In genomic region chr7:80340793-80341192, GRCm38 (mm10) we compare ENCODE assay signal across 8 mouse cellular contexts. TPM values are rescaled to one million over a fixed set of nuclear protein-coding genes. Genes with fewer than 3 reads are reported as not detected.
DNase-seq lines count a peak whose midpoint lies in the region; ATAC-seq and TF ChIP-seq lines count a peak whose summit lies in the region.

Gene Unc45a, minus strand, starts transcription at chr7:80341005.

- peak; percentile 76 for ATAC-seq in erythroid progenitor cell, adult 5-6 weeks (replicated peaks; ENCODE audit: low FRiP score, poor library complexity, severe bottlenecking)
- ATAC-seq in heart, embryonic 12.5 days (ENCODE audit: insufficient number of reproducible peaks, low FRiP score): peak; percentile 68
- ATAC-seq in kidney, embryonic 15.5 days (replicated peaks; ENCODE audit: low FRiP score): peak; percentile 65
- ATAC-seq in monocyte, adult 5-6 weeks (replicated peaks; ENCODE audit: insufficient number of reproducible peaks, low FRiP score, low TSS enrichment, poor library complexity, severe bottlenecking): peak; percentile 53
- ATAC-seq in stomach, embryonic 14.5 days (ENCODE audit: insufficient number of reproducible peaks, insufficient read depth, low FRiP score, low read depth): peak; percentile 62

- H3K9me3 ChIP-seq in CH12.LX (replicated peaks; ENCODE audit: low read length): peaks cover 5% of the 10 kb centered on the region
- 0 out of 2 replicates have a peak, but pooled peaks cover 4% of the 10 kb centered on the region for H3K9me3 ChIP-seq in heart, embryonic 12.5 days (replicated peaks)
- H3K9me3 ChIP-seq in kidney, embryonic 15.5 days (replicated peaks): no peaks in the 10 kb centered on the region
- no peaks in the 10 kb centered on the region for H3K9me3 ChIP-seq in stomach, embryonic 14.5 days (ENCODE audit: control insufficient read depth, low read depth, low read length)

- DNase-seq in CH12.LX (ENCODE audit: extremely low read depth): peak; percentile 82
- DNase-seq in liver, adult 2 months (ENCODE audit: extremely low read depth, low read depth, low spot score): peak; percentile 73

- peak; percentile 78 for TF ChIP-seq RAD21 in CH12.LX (IDR thresholded peaks at IDR 0.05; ENCODE audit: low read depth, low read length)

- peak within 1 kb of the TSS; percentile 82 for H3K27ac ChIP-seq in CH12.LX (ENCODE audit: insufficient read depth, low read depth)
- H3K27ac ChIP-seq in brown adipose tissue, adult 24 weeks (replicated peaks; ENCODE audit: low read depth, low read length): peak within 1 kb of the TSS; percentile 79
- H3K27ac ChIP-seq in heart, embryonic 12.5 days (ENCODE audit: poor library complexity, severe bottlenecking): peak within 1 kb of the TSS; percentile 78
- peak within 1 kb of the TSS; percentile 93 for H3K27ac ChIP-seq in kidney, embryonic 15.5 days
- peak within 1 kb of the TSS; percentile 68 for H3K27ac ChIP-seq in liver, adult 2 months (replicated peaks; ENCODE audit: insufficient read depth, low read depth, low read length)
- H3K27ac ChIP-seq in stomach, embryonic 14.5 days (ENCODE audit: low read length): peak within 1 kb of the TSS; percentile 89

- no peak for TF ChIP-seq EP300 in CH12.LX (IDR thresholded peaks at IDR 0.05; ENCODE audit: low read length)

- TF ChIP-seq CTCF in CH12.LX (conservative IDR thresholded peaks at IDR 0.05 in 1 of 2, IDR thresholded peaks at IDR 0.05 in 1 of 2; ENCODE audit: low read depth in 2 of 2, low read length in 2 of 2): peak; percentile 12 to 92; a peak in 3 of 4 replicates
- peak; percentile 84 for TF ChIP-seq CTCF in liver, adult 2 months (IDR thresholded peaks at IDR 0.05; ENCODE audit: low read depth, low read length)

- no peaks in the 10 kb centered on the region for H3K79me2 ChIP-seq in CH12.LX (replicated peaks; ENCODE audit: control insufficient read depth, extremely low read depth, insufficient read depth, poor library complexity, severe bottlenecking)
- H3K79me2 ChIP-seq in liver, adult 2 months (ENCODE audit: control insufficient read depth, insufficient read depth, low read length): no peaks in the 10 kb centered on the region

- dilution Hi-C loops in CH12.LX (cut with MboI; ENCODE audit: extremely low pct_ligation_motif_present, extremely low pct_unique_long_range_greater_than_20kb, low sequenced_read_pairs): no loop called here

- H3K27me3 ChIP-seq in CH12.LX (replicated peaks): peaks cover 15% of the 10 kb centered on the region
- no peaks in the 10 kb centered on the region for H3K27me3 ChIP-seq in heart, embryonic 12.5 days (replicated peaks)
- no peaks in the 10 kb centered on the region for H3K27me3 ChIP-seq in kidney, embryonic 15.5 days
- H3K27me3 ChIP-seq in liver, adult 2 months (ENCODE audit: control insufficient read depth, insufficient read depth, low read length): no peaks in the 10 kb centered on the region
- no peaks in the 10 kb centered on the region for H3K27me3 ChIP-seq in stomach, embryonic 14.5 days (ENCODE audit: control insufficient read depth, insufficient read depth, low read length)

- H3K36me3 ChIP-seq in CH12.LX (replicated peaks in 1 of 2; ENCODE audit: control insufficient read depth in 1 of 2, insufficient read depth in 1 of 2, low read length in 1 of 2): peaks cover 15 to 32% of the 10 kb centered on the region in 2 experiments
- H3K36me3 ChIP-seq in heart, embryonic 12.5 days: peaks cover 24% of the 10 kb centered on the region
- peaks cover 32% of the 10 kb centered on the region for H3K36me3 ChIP-seq in kidney, embryonic 15.5 days
- H3K36me3 ChIP-seq in liver, adult 2 months (ENCODE audit: control insufficient read depth, insufficient read depth, low read length): 0 out of 2 replicates have a peak, but pooled peaks cover 3% of the 10 kb centered on the region
- peaks cover 10% of the 10 kb centered on the region for H3K36me3 ChIP-seq in stomach, embryonic 14.5 days (ENCODE audit: control insufficient read depth, insufficient read depth, low read length)

- WGBS in heart, embryonic 12.5 days: 2% methylated on average over 11 of the region's 11 CpGs
- 1% methylated on average over 11 of the region's 11 CpGs for WGBS in kidney, embryonic 15.5 days
- under 1% methylated on average over 11 of the region's 11 CpGs for WGBS in liver, adult 2 months
- 5% methylated on average over 11 of the region's 11 CpGs for WGBS in stomach, embryonic 14.5 days

- H3K9ac ChIP-seq in CH12.LX (ENCODE audit: insufficient read depth, low read depth): peak within 1 kb of the TSS; percentile 67
- H3K9ac ChIP-seq in heart, embryonic 12.5 days: peak within 1 kb of the TSS; percentile 83
- H3K9ac ChIP-seq in kidney, embryonic 15.5 days: peak within 1 kb of the TSS; percentile 58
- H3K9ac ChIP-seq in liver, adult 2 months (ENCODE audit: low read depth, low read length): peak within 1 kb of the TSS; percentile 77
- peak within 1 kb of the TSS; percentile 34 for H3K9ac ChIP-seq in stomach, embryonic 14.5 days (replicated peaks; ENCODE audit: low read depth, low read length)

- H3K4me3 ChIP-seq in CH12.LX (replicated peaks in 1 of 3; ENCODE audit: low read depth in 2 of 3, low read length in 2 of 3, poor library complexity in 1 of 3): peak within 1 kb of the TSS; percentile 63 to 87 (median 67)
- H3K4me3 ChIP-seq in brown adipose tissue, adult 24 weeks (ENCODE audit: insufficient read depth, low read depth, low read length): peak within 1 kb of the TSS; percentile 91
- peak within 1 kb of the TSS; percentile 79 for H3K4me3 ChIP-seq in heart, embryonic 12.5 days
- peak within 1 kb of the TSS; percentile 77 for H3K4me3 ChIP-seq in kidney, embryonic 15.5 days (replicated peaks)
- peak within 1 kb of the TSS; percentile 82 for H3K4me3 ChIP-seq in liver, adult 2 months (ENCODE audit: insufficient read depth, low read depth, low read length)
- peak within 1 kb of the TSS; percentile 48 for H3K4me3 ChIP-seq in stomach, embryonic 14.5 days (ENCODE audit: low read depth, low read length)

- H3K4me1 ChIP-seq in CH12.LX (ENCODE audit: control insufficient read depth in 1 of 2, insufficient read depth in 2 of 2): peaks cover 16 to 45% of the 10 kb centered on the region in 2 experiments
- H3K4me1 ChIP-seq in brown adipose tissue, adult 24 weeks (ENCODE audit: control insufficient read depth, insufficient read depth, insufficient read length, low read length): peaks cover 8% of the 10 kb centered on the region
- H3K4me1 ChIP-seq in heart, embryonic 12.5 days (replicated peaks): peaks cover 43% of the 10 kb centered on the region
- H3K4me1 ChIP-seq in kidney, embryonic 15.5 days: peaks cover 42% of the 10 kb centered on the region
- peaks cover 7% of the 10 kb centered on the region for H3K4me1 ChIP-seq in liver, adult 2 months (ENCODE audit: control insufficient read depth, insufficient read depth, low read length)
- peaks cover 23% of the 10 kb centered on the region; the same call in 1 of the 2 replicates for H3K4me1 ChIP-seq in stomach, embryonic 14.5 days (ENCODE audit: control insufficient read depth, insufficient read depth, low read length)

- no peak for TF ChIP-seq POLR2A in CH12.LX (IDR thresholded peaks at IDR 0.05; ENCODE audit: low read depth, low read length)
- TF ChIP-seq POLR2A in liver, adult 2 months (IDR thresholded peaks at IDR 0.05; ENCODE audit: extremely low read depth, insufficient read depth, low read length): no peak

- in situ Hi-C loops in CH12.LX (cut with MboI; ENCODE audit: low pct_ligation_motif_present, low pct_unique_long_range_greater_than_20kb, low sequenced_read_pairs): loop anchor here (5.0 kb wide), 1 partner anchor 37 kb away; no protein-coding TSS in a partner anchor

- H3K4me2 ChIP-seq in CH12.LX (ENCODE audit: insufficient read depth, low read depth, poor library complexity, severe bottlenecking): peak within 1 kb of the TSS; percentile 88
- H3K4me2 ChIP-seq in heart, embryonic 12.5 days: peak within 1 kb of the TSS; percentile 89
- H3K4me2 ChIP-seq in kidney, embryonic 15.5 days: peak within 1 kb of the TSS; percentile 87
- peak within 1 kb of the TSS; percentile 78 for H3K4me2 ChIP-seq in stomach, embryonic 14.5 days (replicated peaks; ENCODE audit: low read depth, low read length)

TF ChIP-seq in CH12.LX, 34 proteins besides CTCF, POLR2A, EP300 and RAD21 (continues in another document):
- 0 out of 2 replicates have a peak, but pooled peaks have one; percentile 42 for TF ChIP-seq CHD1 (IDR thresholded peaks at IDR 0.05; ENCODE audit: low read depth, low read length)
- TF ChIP-seq SIN3A (IDR thresholded peaks at IDR 0.05; ENCODE audit: low read length): peak; percentile 55
- TF ChIP-seq ELF1 (IDR thresholded peaks at IDR 0.05; ENCODE audit: low read depth, low read length): 0 out of 2 replicates have a peak, but pooled peaks have one; percentile 7
- peak; percentile 18; the same call in 1 of the 2 replicates for TF ChIP-seq ZC3H11A (IDR thresholded peaks at IDR 0.05; ENCODE audit: low read depth, low read length)
- peak; percentile 44 for TF ChIP-seq HCFC1 (IDR thresholded peaks at IDR 0.05; ENCODE audit: low read depth, low read length)
- TF ChIP-seq SMC3 (IDR thresholded peaks at IDR 0.05; ENCODE audit: low read depth, low read length): peak; percentile 83
- TF ChIP-seq UBTF (IDR thresholded peaks at IDR 0.05; ENCODE audit: low read depth, low read length): no peak
- TF ChIP-seq MYC (IDR thresholded peaks at IDR 0.05; ENCODE audit: low read depth, low read length): no peak
- no peak for TF ChIP-seq CHD2 (IDR thresholded peaks at IDR 0.05; ENCODE audit: low read length)
- TF ChIP-seq ZNF384 (IDR thresholded peaks at IDR 0.05; ENCODE audit: low read depth, low read length): peak; percentile 76
- 0 out of 2 replicates have a peak, but pooled peaks have one; percentile 31 for TF ChIP-seq MAZ (IDR thresholded peaks at IDR 0.05; ENCODE audit: low read depth, low read length)
- no peak for TF ChIP-seq JUND (conservative IDR thresholded peaks at IDR 0.05; ENCODE audit: low read depth, low read length)
- TF ChIP-seq NELFE (IDR thresholded peaks at IDR 0.05; ENCODE audit: low read depth, low read length): peak; percentile 40; the same call in 1 of the 2 replicates

RNA-seq across cellular contexts. Expression of gene Unc45a, which starts in this region (rescaled TPM):
- total RNA-seq in CH12.LX (2012; rRNA removed) (21.8 and 22.6 TPM in 2 replicates), CH12.LX (2014; rRNA removed) (7.9 and 13.8 TPM in 2 replicates)
- 16.8 and 22.2 TPM in 2 replicates for polyA plus RNA-seq in CH12.LX (2012; ENCODE audit: insufficient read length, low read depth)
- polyA plus RNA-seq in brown adipose tissue, adult 24 weeks (2012; ENCODE audit: insufficient read depth, insufficient read length, missing spikeins): 12.8 and 19.7 TPM in 2 replicates
- 1.4 and 2.5 TPM in 2 replicates for total RNA-seq in erythroid progenitor cell, adult 5-6 weeks (2015; ENCODE audit: low replicate concordance)
- total RNA-seq in erythroid progenitor cell, adult 5-6 weeks (2017; ENCODE audit: low replicate concordance): 2.2 and 14.5 TPM in 2 replicates
- 20.5 and 21.0 TPM in 2 replicates for polyA plus RNA-seq in heart, embryonic 12.5 days (2016; fragmentation: Nextera tagmentation; extraction: Ambion mirVana)
- 38.9 and 41.1 TPM in 2 replicates for polyA plus RNA-seq in kidney, embryonic 15.5 days (2015; fragmentation: Nextera tagmentation; extraction: Ambion mirVana)
- total RNA-seq in liver, adult 2 months (2014; rRNA removed): 8.6 and 8.9 TPM in 2 replicates
- 19.1 and 21.5 TPM in 2 replicates for polyA plus RNA-seq in liver, adult 2 months (2012; rRNA removed)
- 28.3 to 50.6 TPM (median 33.6 TPM) in 3 replicates for total RNA-seq in monocyte, adult 5-6 weeks (2017)
- 28.6 and 29.4 TPM in 2 replicates for polyA plus RNA-seq in stomach, embryonic 14.5 days (2014; fragmentation: Nextera tagmentation; extraction: Ambion mirVana)

Comparison
In these comparisons a context has a peak if more than half of its experiments do, and no peak if none do; other contexts are left out.
1. Peak in every context shown above with its lines: DNase-seq, ATAC-seq, H3K4me3 ChIP-seq and H3K27ac ChIP-seq.